Mouse (Mus musculus) neural tube, embryonic 14.5 days (tissue): Measurements from ENCODE around the gene BC005561. TPM values are rescaled to one million over a fixed set of nuclear protein-coding genes. Genes with fewer than 3 reads are reported as not detected.
"Not testable (repeated sequence)": the region's sequence is repeated elsewhere in the genome, so short reads cannot be mapped to it uniquely, and the experiment has no call there.

ENCODE experiments used
- ATAC-seq: fragments of 200-750 bp; cut with Nextera tagmentation; 2 replicates; pipeline ENCODE4 v1.8.0; 2017; ENCODE audit warnings: low read depth, mild to moderate bottlenecking, moderate TSS enrichment, moderate library complexity
- H3K27ac ChIP-seq: fragments of 300-500 bp; sonication (generic); 2 replicates; pipeline ENCODE4 v1.5.1; 2014; ENCODE audit warnings: low read depth, mild to moderate bottlenecking, control low read depth, low read length, moderate library complexity, mixed read lengths
- H3K27me3 ChIP-seq: fragments of 300-500 bp; sonication (generic); 2 replicates; pipeline ENCODE4 v1.6.1; 2014; ENCODE audit warnings: low read length; ENCODE audit not compliant: control insufficient read depth, insufficient read depth
- H3K36me3 ChIP-seq: fragments of 300-500 bp; sonication (generic); 2 replicates; pipeline ENCODE4 v1.6.1; 2014; ENCODE audit warnings: low read length, mixed read lengths; ENCODE audit not compliant: control insufficient read depth, insufficient read depth
- H3K4me1 ChIP-seq: fragments of 300-500 bp; sonication (generic); 2 replicates; pipeline ENCODE4 v1.6.1; 2014; ENCODE audit warnings: low read length; ENCODE audit not compliant: control insufficient read depth, insufficient read depth
- H3K4me2 ChIP-seq: fragments of 300-500 bp; sonication (generic); 2 replicates; pipeline ENCODE4 v1.6.1; 2014; ENCODE audit warnings: mild to moderate bottlenecking, low read depth, low read length, control low read depth
- H3K4me3 ChIP-seq: fragments of 300-500 bp; sonication (generic); 2 replicates; pipeline ENCODE4 v1.5.1; 2014; ENCODE audit warnings: low read depth, low read length, control low read depth, mixed read lengths
- H3K9ac ChIP-seq: fragments of 300-500 bp; sonication (generic); replicated peaks from 2 replicates; pipeline ENCODE4 v1.6.1; 2014; ENCODE audit warnings: low read depth, mild to moderate bottlenecking, control low read depth, low read length, mixed read lengths
- H3K9me3 ChIP-seq: fragments of 300-500 bp; sonication (generic); 2 replicates; pipeline ENCODE4 v1.6.1; 2016; ENCODE audit warnings: low read length; ENCODE audit not compliant: control insufficient read depth
- WGBS: fragments of 180-500 bp; shearing (Covaris S2); extraction: QIAGEN DNeasy Blood & Tissue Kit; methylation state at CpG from one replicate; pipeline ENCODE4 v1.1.7; 2014; 5-methylcytosine and 5-hydroxymethylcytosine counted together
- polyA plus RNA-seq: library from polyadenylated mRNA; unstranded; fragments of >200 nt; fragmentation: Nextera tagmentation; extraction: Ambion mirVana; gene quantifications from 2 replicates; pipeline ENCODE4 v1.2.1, GENCODE M21; 2014

BC005561 gene
- polyA plus RNA-seq, 1 experiment from 2014 or later = 17.0 TPM

DNA sequence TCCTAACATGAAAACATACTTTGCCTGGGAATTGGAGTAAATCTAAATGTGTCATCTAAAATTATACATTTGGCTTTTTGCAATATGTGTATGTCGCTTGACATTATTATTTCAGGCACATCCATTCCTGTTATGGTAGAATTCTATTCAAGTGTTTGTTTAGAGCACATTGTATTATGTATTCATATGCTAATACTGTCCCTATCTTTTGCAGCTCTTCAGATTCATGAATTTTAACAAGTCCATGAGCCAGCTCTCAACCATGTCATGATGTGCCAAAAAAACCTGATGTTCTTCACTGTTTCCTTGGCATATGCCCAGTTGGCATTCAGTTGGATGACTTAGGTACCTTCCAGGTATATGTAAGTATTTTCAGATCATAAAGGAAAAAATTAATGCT is 30.5 kb downstream of the BC005561 start:
- H3K36me3 ChIP-seq = peaks cover 30% of the 10 kb centered on the region; the same call in 1 of the 2 replicates
- no peak for ATAC-seq
- no peak overlapping the region for H3K9ac ChIP-seq
- no peaks in the 10 kb centered on the region for H3K4me1 ChIP-seq
- H3K9me3 ChIP-seq = no peaks in the 10 kb centered on the region; the same call in 1 of the 2 replicates
- H3K27me3 ChIP-seq = no peaks in the 10 kb centered on the region
- H3K27ac ChIP-seq = no peak overlapping the region
- no peak overlapping the region for H3K4me3 ChIP-seq
- no peak overlapping the region for H3K4me2 ChIP-seq
- WGBS = 100% methylated on average over 1 of the region's 1 CpGs

- no peak for ATAC-seq
- no peak overlapping the region for H3K4me2 ChIP-seq
- H3K27ac ChIP-seq = no peak overlapping the region
- H3K4me1 ChIP-seq = no peaks in the 10 kb centered on the region
- no peaks in the 10 kb centered on the region; the same call in 1 of the 2 replicates for H3K9me3 ChIP-seq
- H3K9ac ChIP-seq = no peak overlapping the region
- no peak overlapping the region for H3K4me3 ChIP-seq
- WGBS = 93% methylated on average over 4 of the region's 4 CpGs
- H3K36me3 ChIP-seq = peaks cover 30% of the 10 kb centered on the region; the same call in 1 of the 2 replicates
- no peaks in the 10 kb centered on the region for H3K27me3 ChIP-seq
Observed at GRCm38 (mm10) chr5:104539331-104539730, 31.2 kb downstream of the BC005561 start.

DNA sequence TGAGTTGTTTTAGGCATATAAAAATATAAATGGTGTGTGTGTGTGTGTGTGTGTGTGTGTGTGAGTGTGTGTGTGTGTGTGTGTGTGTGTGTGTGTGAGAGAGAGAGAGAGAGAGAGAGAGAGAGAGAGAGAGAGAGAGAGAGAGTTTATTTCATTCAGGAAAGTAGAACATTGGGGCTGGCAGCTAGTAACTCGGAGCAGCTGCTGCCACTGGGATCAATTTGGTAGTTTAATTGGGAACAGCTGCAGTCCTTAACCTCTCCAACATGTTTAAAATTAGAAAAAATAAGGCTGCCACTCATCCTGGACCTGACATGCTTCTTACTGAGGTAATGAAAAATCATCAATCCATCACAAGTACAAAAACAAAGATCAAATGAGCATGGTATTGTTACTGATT is 59.9 kb downstream of the BC005561 start:
- WGBS = 52% methylated on average over 1 of the region's 1 CpGs
- not testable (repeated sequence) for H3K9me3 ChIP-seq, H3K4me2 ChIP-seq, ATAC-seq, H3K27me3 ChIP-seq, H3K27ac ChIP-seq, H3K4me1 ChIP-seq, H3K9ac ChIP-seq, H3K36me3 ChIP-seq, H3K4me3 ChIP-seq

DNA sequence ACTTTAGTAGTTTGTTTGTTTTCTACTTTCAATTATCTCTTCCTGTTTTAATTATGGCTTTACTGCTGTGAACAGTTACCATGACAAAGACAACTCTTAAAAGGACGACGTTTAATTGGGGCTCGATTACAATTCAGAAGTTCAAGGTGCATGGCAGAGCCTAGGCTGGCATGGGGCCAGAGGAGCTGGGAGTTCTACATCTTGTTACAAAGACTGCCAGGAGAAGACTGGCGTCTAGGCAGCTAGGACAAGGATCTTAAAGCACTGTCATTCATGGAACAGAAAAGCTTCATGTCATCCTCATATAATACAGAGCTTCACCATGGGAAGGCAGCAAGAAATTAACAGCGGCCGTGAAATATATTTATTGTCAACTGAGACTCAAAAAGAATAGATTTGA is 62.6 kb downstream of the BC005561 start:
- peak; percentile 21; the same call in 1 of the 2 replicates for ATAC-seq
- Histone ChIP-seq H3K4me3 (peak overlapping the region; percentile 50), H3K9me3 (peaks cover 4% of the 10 kb centered on the region; the same call in 1 of the 2 replicates), H3K4me1 (peaks cover 4% of the 10 kb centered on the region; the same call in 1 of the 2 replicates), H3K27me3 (no peaks in the 10 kb centered on the region), H3K36me3 (peaks cover 4% of the 10 kb centered on the region; the same call in 1 of the 2 replicates), H3K4me2 (peak overlapping the region; percentile 54), H3K9ac (0 out of 2 replicates have a peak overlapping the region, but pooled peaks have one; percentile 78), H3K27ac (peak overlapping the region; percentile 72; the same call in 1 of the 2 replicates)
- WGBS = 35% methylated on average over 6 of the region's 6 CpGs

- H3K4me2 ChIP-seq = peak overlapping the region; percentile 54
- peak; percentile 99 for ATAC-seq
- peak overlapping the region; percentile 78 for H3K9ac ChIP-seq
- not testable (repeated sequence) for H3K9me3 ChIP-seq, H3K4me1 ChIP-seq, H3K27me3 ChIP-seq, H3K36me3 ChIP-seq
- H3K27ac ChIP-seq = peak overlapping the region; percentile 74
- H3K4me3 ChIP-seq = peak overlapping the region; percentile 50
- 2% methylated on average over 18 of the region's 19 CpGs for WGBS
Observed at GRCm38 (mm10) chr5:104571282-104571921, 63.2 kb downstream of the BC005561 start.

Other genes with a start within 250 kb of the BC005561 start
- gene Ibsp, start 209.2 kb upstream of the BC005561 start, polyA plus RNA-seq = 0.33 and 0.92 TPM in 2 replicates
- not detected in 2 replicates for gene Mepe, start 183.0 kb upstream of the BC005561 start, polyA plus RNA-seq
- 6.2 and 10.2 TPM in 2 replicates for gene Spp1, start 73.2 kb upstream of the BC005561 start, polyA plus RNA-seq
- 12.5 and 12.7 TPM in 2 replicates for gene Pkd2, start 48.9 kb upstream of the BC005561 start, polyA plus RNA-seq